Mouse (Mus musculus) megakaryocyte, embryonic 14.5 days (primary cell): Measurements from ENCODE around the gene Nubpl.

Experiments
- FLI1 ChIP-seq: IDR thresholded peaks from 2 replicates; pipeline ENCODE4 v1.6.1; 2012; ENCODE audit warnings: low read length, inconsistent platforms, mixed read lengths
- GATA1 ChIP-seq: IDR thresholded peaks from 3 replicates; pipeline ENCODE4 v1.6.1; 2012; ENCODE audit warnings: mixed read lengths, low read length, inconsistent platforms, borderline replicate concordance

GRCm38 (mm10) chr12:52272828-52273227 lies 175.3 kb downstream of the Nubpl start:
- TF ChIP-seq FLI1 = no peak
- no peak for TF ChIP-seq GATA1
